Mouse (Mus musculus): ENCODE data around the gene Fxr2. TPM values are rescaled to one million over a fixed set of nuclear protein-coding genes. Genes with fewer than 3 reads are reported as not detected.

The Fxr2 gene
- total RNA-seq, 2 experiments from 2014 or later, result 77.7 to 91.9 TPM

GRCm38 (mm10) chr11:69680136-69680855, 47.5 kb downstream of the Fxr2 start:
- no peak for DNase-seq
- intact Hi-C loops (cut with DNase I), result loop anchor here (5.0 kb wide), 1 partner anchor 37 kb away; no protein-coding TSS in a partner anchor

GRCm38 (mm10) chr11:69681314-69682208, 48.8 kb downstream of the Fxr2 start, which contains the start of gene Senp3:
Gene Senp3 (minus strand): TSS chr11:69682084.
- peak; percentile 90 to 94 for DNase-seq
- intact Hi-C loops (cut with DNase I), result loop anchor here (2.0 to 5.0 kb wide), 3 partner anchors 36 to 559 kb away; partner anchors contain the start of gene 9130213A22Rik

GRCm38 (mm10) chr11:69682209-69682839, 49.5 kb downstream of the Fxr2 start:
- no peak for DNase-seq
- intact Hi-C loops (cut with DNase I), result loop anchor here (2.0 to 5.0 kb wide), 3 partner anchors 35 to 560 kb away; partner anchors contain the start of gene 9130213A22Rik

- DNase-seq, result peak; percentile 81 to 82
- intact Hi-C loops (cut with DNase I), result loop anchor here (2.0 to 5.0 kb wide), 3 partner anchors 34 to 560 kb away; partner anchors contain the start of gene 9130213A22Rik
These were observed 50.2 kb downstream of the Fxr2 start for GRCm38 (mm10) chr11:69682840-69683533.

GRCm38 (mm10) chr11:69683576-69683975, 50.8 kb downstream of the Fxr2 start:
- intact Hi-C loops (cut with DNase I), result loop anchor here (2.0 to 5.0 kb wide), 3 partner anchors 34 to 561 kb away; partner anchors contain the start of gene 9130213A22Rik
- no peak for DNase-seq

GRCm38 (mm10) chr11:69684128-69684745, 51.4 kb downstream of the Fxr2 start:
- DNase-seq, result no peak
- intact Hi-C loops (cut with DNase I), result loop anchor here (5.0 kb wide), 1 partner anchor 33 kb away; no protein-coding TSS in a partner anchor

- DNase-seq, result no peak
- intact Hi-C loops (cut with DNase I), result loop anchor here (5.0 kb wide), 1 partner anchor 32 kb away; no protein-coding TSS in a partner anchor
These were observed 52.1 kb downstream of the Fxr2 start for GRCm38 (mm10) chr11:69684936-69685335.

- DNase-seq, result peak; percentile 76 to 80
- intact Hi-C loops (cut with DNase I), result no loop called here
These were observed 52.8 kb downstream of the Fxr2 start, which contains the start of gene Tnfsf13 for GRCm38 (mm10) chr11:69685526-69686148. Gene Tnfsf13 (minus strand): TSS chr11:69685784.

- intact Hi-C loops (cut with DNase I), result no loop called here
These were observed 53.6 kb downstream of the Fxr2 start for GRCm38 (mm10) chr11:69686377-69686776.

GRCm38 (mm10) chr11:69687061-69687460, 54.3 kb downstream of the Fxr2 start:
- intact Hi-C loops (cut with DNase I), result no loop called here
- no peak for DNase-seq

More at GRCm38 (mm10) chr11:69686377-69686776, 53.6 kb downstream of the Fxr2 start:
- DNase-seq, result peak; percentile 88 to 92

- intact Hi-C loops (cut with DNase I), result no loop called here
These were observed 57.1 kb downstream of the Fxr2 start for GRCm38 (mm10) chr11:69689891-69690290.

GRCm38 (mm10) chr11:69692196-69692811, 59.5 kb downstream of the Fxr2 start:
- no peak for DNase-seq
- intact Hi-C loops (cut with DNase I), result no loop called here

More at GRCm38 (mm10) chr11:69689891-69690290, 57.1 kb downstream of the Fxr2 start:
- no peak for DNase-seq

GRCm38 (mm10) chr11:69692863-69693262, 60.1 kb downstream of the Fxr2 start:
- intact Hi-C loops (cut with DNase I), result no loop called here
- no peak for DNase-seq

GRCm38 (mm10) chr11:69693421-69693965, 60.7 kb downstream of the Fxr2 start:
- no peak for DNase-seq
- intact Hi-C loops (cut with DNase I), result no loop called here

- DNase-seq, result no peak
- intact Hi-C loops (cut with DNase I), result no loop called here
These were observed 62.2 kb downstream of the Fxr2 start for GRCm38 (mm10) chr11:69695046-69695360.

- peak; percentile 73 to 85 for DNase-seq
- intact Hi-C loops (cut with DNase I), result no loop called here
These were observed 62.8 kb downstream of the Fxr2 start, which contains the start of the genes Tnfsf12 and Tnfsfm13 for GRCm38 (mm10) chr11:69695361-69696181. Gene Tnfsf12 (minus strand): TSS chr11:69695849. Gene Tnfsfm13 (minus strand): TSS chr11:69696098.

GRCm38 (mm10) chr11:69697396-69697795, 64.6 kb downstream of the Fxr2 start:
- intact Hi-C loops (cut with DNase I), result no loop called here

More at GRCm38 (mm10) chr11:69697396-69697795, 64.6 kb downstream of the Fxr2 start:
- DNase-seq, result no peak
